Mouse (Mus musculus) heart, postnatal 0 days (tissue): ENCODE data around the gene Ybx2. TPM values are rescaled to one million over a fixed set of nuclear protein-coding genes. Genes with fewer than 3 reads are reported as not detected.

Experiments
- ATAC-seq: fragments of 200-750 bp; cut with Nextera tagmentation; 2 replicates; pipeline ENCODE4 v1.8.0; 2017; ENCODE audit warnings: low read depth, moderate number of reproducible peaks, moderate library complexity; ENCODE audit not compliant: insufficient read depth
- DNase-seq: peaks from one replicate; pipeline ENCODE4 v3.0.0-alpha.2; 2016; ENCODE audit warnings: low spot score
- H3K27ac ChIP-seq: fragments of 300-500 bp; sonication (generic); 2 replicates; pipeline ENCODE4 v1.5.1; 2014; ENCODE audit warnings: low read depth, mild to moderate bottlenecking
- H3K27me3 ChIP-seq: fragments of 300-500 bp; sonication (generic); 2 replicates; pipeline ENCODE4 v1.6.1; 2014; ENCODE audit warnings: low read length, mixed read lengths; ENCODE audit not compliant: control insufficient read depth, insufficient read depth
- H3K36me3 ChIP-seq: fragments of 300-500 bp; sonication (generic); replicated peaks from 2 replicates; pipeline ENCODE4 v1.6.1; 2014; ENCODE audit warnings: low read length, mixed read lengths; ENCODE audit not compliant: control insufficient read depth, insufficient read depth
- H3K4me1 ChIP-seq: fragments of 300-500 bp; sonication (generic); 2 replicates; pipeline ENCODE4 v1.6.1; 2014; ENCODE audit warnings: antibody characterized with exemption; ENCODE audit not compliant: control insufficient read depth, insufficient read depth
- H3K4me2 ChIP-seq: fragments of 300-500 bp; sonication (generic); 2 replicates; pipeline ENCODE4 v1.6.1; 2014; ENCODE audit warnings: low read depth, mild to moderate bottlenecking, low read length, moderate library complexity
- H3K4me3 ChIP-seq: fragments of 300-500 bp; sonication (generic); 2 replicates; pipeline ENCODE4 v1.5.1; 2014; ENCODE audit warnings: low read depth, low read length
- H3K9ac ChIP-seq: fragments of 300-500 bp; sonication (generic); replicated peaks from 2 replicates; pipeline ENCODE4 v1.6.1; 2014; ENCODE audit warnings: low read depth, low read length, mixed read lengths
- H3K9me3 ChIP-seq: fragments of 300-500 bp; sonication (generic); replicated peaks from 2 replicates; pipeline ENCODE4 v1.6.1; 2016; ENCODE audit warnings: low read length; ENCODE audit not compliant: control insufficient read depth
- CTCF ChIP-seq: IDR thresholded peaks from 2 replicates; pipeline ENCODE4 v1.5.1; 2016; ENCODE audit warnings: antibody characterized with exemption, control low read depth, low read depth
- EP300 ChIP-seq: IDR thresholded peaks from 2 replicates; pipeline ENCODE4 v1.6.1; 2016; ENCODE audit warnings: antibody characterized with exemption, low read depth
- WGBS: fragments of 180-500 bp; shearing (Covaris S2); extraction: QIAGEN DNeasy Blood & Tissue Kit; methylation state at CpG from one replicate; pipeline ENCODE4 v1.1.7; 2014; 5-methylcytosine and 5-hydroxymethylcytosine counted together
- polyA plus RNA-seq: library from polyadenylated mRNA; unstranded; fragments of >200 nt; fragmentation: Nextera tagmentation; extraction: Ambion mirVana; gene quantifications from 2 replicates; pipeline ENCODE4 v1.2.1, GENCODE M21; 2015
- total RNA-seq: library from RNA; depleted of rRNA; stranded (reverse); fragments of >200 nt; gene quantifications from 2 replicates; pipeline ENCODE4 v1.2.3, GENCODE M21; 2014; ENCODE audit warnings: low replicate concordance

Ybx2 gene
- total and polyA plus RNA-seq, 2 experiments from 2014 or later = 4.9 to 25.6 TPM

DNA sequence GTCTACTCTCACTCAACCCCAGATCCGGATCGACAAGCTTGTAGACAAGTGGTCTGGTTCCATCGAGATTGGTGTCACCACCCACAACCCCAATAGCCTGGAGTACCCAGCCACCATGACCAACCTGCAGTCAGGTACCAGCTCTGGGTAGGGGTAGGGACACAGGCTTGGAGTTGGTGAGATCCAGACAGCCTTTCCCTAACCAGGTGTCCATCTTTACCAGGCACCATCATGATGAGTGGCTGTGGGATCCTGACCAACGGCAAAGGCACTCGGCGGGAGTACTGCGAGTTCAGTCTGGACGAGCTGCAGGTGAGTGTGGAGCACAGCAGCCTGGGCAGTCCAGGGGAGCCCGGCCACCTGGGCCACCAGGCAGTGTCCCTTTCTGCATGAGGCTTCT lies 31.3 kb upstream of the Ybx2 start:
- H3K36me3 ChIP-seq = peaks cover 53% of the 10 kb centered on the region
- WGBS = 94% methylated on average over 9 of the region's 9 CpGs
- no peak for ATAC-seq

DNA sequence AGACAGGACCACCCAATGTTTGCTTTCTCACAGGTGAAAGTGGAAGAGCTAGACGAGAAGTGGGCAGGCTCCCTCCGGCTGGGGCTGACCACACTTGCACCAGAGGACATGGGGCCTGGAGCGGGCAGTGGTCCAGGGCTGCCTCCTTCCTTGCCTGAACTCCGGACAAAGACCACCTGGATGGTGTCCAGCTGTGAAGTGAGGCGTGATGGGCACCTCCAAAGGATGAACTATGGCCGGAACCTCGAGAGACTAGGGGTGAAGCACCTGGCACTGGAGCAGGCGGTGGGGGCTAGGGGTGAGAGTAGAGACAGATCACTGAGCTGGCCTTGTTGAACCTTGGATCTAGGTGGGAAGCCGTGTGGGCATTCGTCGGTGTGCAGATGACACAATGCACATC lies 27.0 kb upstream of the Ybx2 start:
- peaks cover 88% of the 10 kb centered on the region for H3K36me3 ChIP-seq
- H3K4me2 ChIP-seq = no peak overlapping the region
- H3K27me3 ChIP-seq = no peaks in the 10 kb centered on the region
- ATAC-seq = no peak
- H3K27ac ChIP-seq = no peak overlapping the region
- 93% methylated on average over 11 of the region's 11 CpGs for WGBS
- no peak overlapping the region for H3K9ac ChIP-seq
- TF ChIP-seq EP300 = no peak
- TF ChIP-seq CTCF = no peak
- no peaks in the 10 kb centered on the region for H3K9me3 ChIP-seq
- no peak for DNase-seq
- peaks cover 4% of the 10 kb centered on the region for H3K4me1 ChIP-seq
- no peak overlapping the region for H3K4me3 ChIP-seq

More for the DNA sequence above, 31.3 kb upstream of the Ybx2 start:
- no peak overlapping the region for H3K4me3 ChIP-seq
- H3K9ac ChIP-seq = no peak overlapping the region
- no peak for DNase-seq
- TF ChIP-seq EP300 = no peak
- no peak for TF ChIP-seq CTCF
- H3K9me3 ChIP-seq = no peaks in the 10 kb centered on the region
- no peaks in the 10 kb centered on the region for H3K27me3 ChIP-seq
- no peak overlapping the region for H3K27ac ChIP-seq
- peaks cover 18% of the 10 kb centered on the region; the same call in 1 of the 2 replicates for H3K4me1 ChIP-seq
- no peak overlapping the region for H3K4me2 ChIP-seq

GRCm38 (mm10) chr11:69909174-69909573 lies 26.4 kb upstream of the Ybx2 start:
- no peak for ATAC-seq
- H3K36me3 ChIP-seq = peaks cover 82% of the 10 kb centered on the region
- no peaks in the 10 kb centered on the region for H3K27me3 ChIP-seq

DNA sequence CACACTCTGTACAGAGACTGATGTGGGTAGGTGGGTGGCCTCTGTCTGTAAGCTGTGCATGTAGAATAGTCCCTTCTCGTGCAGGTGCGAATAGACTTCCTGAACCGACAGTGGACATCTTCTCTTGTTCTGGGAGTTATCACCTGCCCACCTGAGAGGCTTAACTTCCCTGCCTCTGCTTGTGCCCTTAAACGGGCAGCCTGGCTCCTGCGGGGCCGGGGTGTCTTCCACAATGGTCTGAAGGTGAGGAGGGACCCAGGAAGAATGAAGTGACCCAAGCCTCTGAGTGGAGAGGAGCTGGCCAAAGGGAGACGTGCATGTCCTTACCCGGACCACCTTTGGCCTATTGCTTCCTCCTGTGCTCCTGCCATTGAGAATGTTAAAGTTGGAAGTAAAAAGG lies 25.4 kb upstream of the Ybx2 start:
- Histone ChIP-seq H3K27ac (no peak overlapping the region), H3K4me3 (no peak overlapping the region), H3K9ac (no peak overlapping the region), H3K36me3 (peaks cover 80% of the 10 kb centered on the region), H3K4me2 (no peak overlapping the region), H3K4me1 (peaks cover 14% of the 10 kb centered on the region), H3K9me3 (no peaks in the 10 kb centered on the region), H3K27me3 (no peaks in the 10 kb centered on the region)
- DNase-seq (no peak), ATAC-seq (no peak)
- WGBS = 90% methylated on average over 8 of the region's 8 CpGs
- TF ChIP-seq CTCF = no peak
- TF ChIP-seq EP300 = no peak

More at GRCm38 (mm10) chr11:69909174-69909573, 26.4 kb upstream of the Ybx2 start:
- no peak overlapping the region for H3K27ac ChIP-seq
- H3K9ac ChIP-seq = no peak overlapping the region
- peaks cover 4% of the 10 kb centered on the region for H3K4me1 ChIP-seq
- 92% methylated on average over 5 of the region's 5 CpGs for WGBS
- no peak for DNase-seq
- no peak overlapping the region for H3K4me3 ChIP-seq
- H3K4me2 ChIP-seq = no peak overlapping the region
- no peaks in the 10 kb centered on the region for H3K9me3 ChIP-seq
- TF ChIP-seq CTCF (no peak), EP300 (no peak)

GRCm38 (mm10) chr11:69910781-69911560 lies 24.6 kb upstream of the Ybx2 start:
- no peak overlapping the region for H3K4me3 ChIP-seq
- no peak for TF ChIP-seq EP300
- TF ChIP-seq CTCF = no peak
- ATAC-seq (no peak), DNase-seq (no peak)
- no peak overlapping the region for H3K27ac ChIP-seq
- H3K9me3 ChIP-seq = no peaks in the 10 kb centered on the region
- peaks cover 79% of the 10 kb centered on the region for H3K36me3 ChIP-seq
- H3K4me1 ChIP-seq = peaks cover 16% of the 10 kb centered on the region
- no peaks in the 10 kb centered on the region for H3K27me3 ChIP-seq
- WGBS = 91% methylated on average over 17 of the region's 17 CpGs
- H3K9ac ChIP-seq = no peak overlapping the region
- H3K4me2 ChIP-seq = no peak overlapping the region

- Histone ChIP-seq H3K27me3 (no peaks in the 10 kb centered on the region), H3K4me1 (peaks cover 16% of the 10 kb centered on the region), H3K27ac (no peak overlapping the region), H3K9ac (no peak overlapping the region), H3K9me3 (no peaks in the 10 kb centered on the region), H3K4me2 (no peak overlapping the region), H3K4me3 (no peak overlapping the region), H3K36me3 (peaks cover 79% of the 10 kb centered on the region)
- no peak for TF ChIP-seq CTCF
- no peak for TF ChIP-seq EP300
- DNase-seq = no peak
- no peak for ATAC-seq
- WGBS = 84% methylated on average over 6 of the region's 6 CpGs
These were observed 23.9 kb upstream of the Ybx2 start for GRCm38 (mm10) chr11:69911701-69912100.
